Mouse (Mus musculus) kidney, adult 9 months (tissue): ENCODE data around the gene Usp2.

Source experiments
- DNase-seq: peaks from one replicate; pipeline ENCODE4 v3.0.0; 2022

Usp2 gene

GRCm38 (mm10) chr9:44047071-44047470 is 19.8 kb upstream of the Usp2 start:
- DNase-seq = no peak

- peak; percentile 90 for DNase-seq
These were observed 19.0 kb upstream of the Usp2 start for GRCm38 (mm10) chr9:44047571-44048490.

- DNase-seq = peak; percentile 92
These were observed 18.1 kb upstream of the Usp2 start for GRCm38 (mm10) chr9:44048541-44049380.

GRCm38 (mm10) chr9:44049381-44050165 is 17.2 kb upstream of the Usp2 start:
- no peak for DNase-seq

- DNase-seq = no peak
These were observed 14.0 kb upstream of the Usp2 start for GRCm38 (mm10) chr9:44052855-44053254.

- no peak for DNase-seq
These were observed 12.9 kb upstream of the Usp2 start for GRCm38 (mm10) chr9:44053936-44054335.

- DNase-seq = no peak
These were observed 8.2 kb upstream of the Usp2 start for GRCm38 (mm10) chr9:44058606-44059005.

- DNase-seq = no peak
These were observed 1.6 kb upstream of the Usp2 start for GRCm38 (mm10) chr9:44065177-44065576.

GRCm38 (mm10) chr9:44067241-44067959 is 579 bp downstream of the Usp2 start:
- no peak for DNase-seq

- DNase-seq = peak; percentile 20
These were observed 1.1 kb downstream of the Usp2 start for GRCm38 (mm10) chr9:44067960-44068330.

GRCm38 (mm10) chr9:44069252-44069651 is 2.4 kb downstream of the Usp2 start:
- no peak for DNase-seq

GRCm38 (mm10) chr9:44070113-44070843 is 3.5 kb downstream of the Usp2 start:
- DNase-seq = peak; percentile 6

GRCm38 (mm10) chr9:44070844-44071231 is 4.0 kb downstream of the Usp2 start:
- DNase-seq = no peak

- peak; percentile 12 for DNase-seq
These were observed 5.2 kb downstream of the Usp2 start for GRCm38 (mm10) chr9:44071914-44072598.

GRCm38 (mm10) chr9:44072599-44072915 is 5.7 kb downstream of the Usp2 start:
- peak; percentile 18 for DNase-seq

- DNase-seq = peak; percentile 9
These were observed 6.3 kb downstream of the Usp2 start for GRCm38 (mm10) chr9:44073115-44073514.

- DNase-seq = peak; percentile 76
These were observed 7.8 kb downstream of the Usp2 start for GRCm38 (mm10) chr9:44074395-44075275.

- peak; percentile 55 for DNase-seq
These were observed 8.6 kb downstream of the Usp2 start for GRCm38 (mm10) chr9:44075276-44075995.
